35 mouse cellular contexts compared by ENCODE assay signal in genomic region chr12:25172450-25172849, GRCm38 (mm10).
"Had no signal": no experiment of that assay in that cellular context is flagged by ENCODE, and none has a peak within 500 bp of the region (broad histone marks: within the 10 kb centered on the region; RNA-seq: fewer than 3 reads in every experiment).

No protein-coding gene starts in this region.

- H3K36me3 ChIP-seq: heart, embryonic 10.5 days; heart, embryonic 12.5 days; heart, embryonic 13.5 days; heart, embryonic 15.5 days; hindbrain, embryonic 10.5 days; hindbrain, embryonic 12.5 days; hindbrain, embryonic 13.5 days; hindbrain, embryonic 15.5 days; intestine, embryonic 15.5 days; kidney, embryonic 15.5 days had no signal

- DNase-seq: heart, postnatal 10 days; heart, postnatal 14 days; heart, postnatal 36 days; heart, postnatal 4 days; kidney, adult 11 months; kidney, adult 18-20 months; kidney, adult 2 months; kidney, adult 8-10 months; kidney, adult 9 months; kidney, postnatal 10 days; kidney, postnatal 14 days; kidney, postnatal 25 days; kidney, postnatal 36 days; kidney, postnatal 4 days; layer of hippocampus, adult 9-11 months; layer of hippocampus, postnatal 36 days had no signal

- ATAC-seq: hindbrain, embryonic 16.5 days; hindbrain, postnatal 0 days; inflammation-experienced regulatory T-cells, adult 6 months; intestine, embryonic 15.5 days; intestine, embryonic 16.5 days; intestine, postnatal 0 days had no signal

- H3K27ac ChIP-seq: heart, embryonic 10.5 days; heart, embryonic 13.5 days; heart, embryonic 15.5 days; hindbrain, embryonic 10.5 days; hindbrain, embryonic 12.5 days; hindbrain, embryonic 13.5 days; hindbrain, embryonic 14.5 days; hindbrain, embryonic 15.5 days; hindbrain, postnatal 0 days; intestine, embryonic 15.5 days; kidney, embryonic 15.5 days; kidney, postnatal 0 days; layer of hippocampus, adult 2 months had no signal

- H3K9me3 ChIP-seq: heart, embryonic 10.5 days; heart, embryonic 12.5 days; heart, embryonic 13.5 days; heart, embryonic 15.5 days; hindbrain, embryonic 10.5 days; hindbrain, embryonic 12.5 days; hindbrain, embryonic 13.5 days; hindbrain, embryonic 15.5 days; intestine, embryonic 15.5 days; kidney, embryonic 15.5 days had no signal

- H3K4me1 ChIP-seq: heart, embryonic 12.5 days; heart, embryonic 13.5 days; heart, embryonic 15.5 days; hindbrain, embryonic 15.5 days had no signal

- H3K4me2 ChIP-seq: heart, embryonic 11.5 days; heart, embryonic 12.5 days; heart, embryonic 13.5 days; heart, embryonic 15.5 days; hindbrain, embryonic 12.5 days; hindbrain, embryonic 13.5 days; hindbrain, embryonic 14.5 days; hindbrain, embryonic 15.5 days; intestine, embryonic 15.5 days; kidney, embryonic 15.5 days had no signal

- H3K27me3 ChIP-seq: heart, embryonic 12.5 days; heart, embryonic 13.5 days; heart, embryonic 15.5 days; hindbrain, embryonic 12.5 days; hindbrain, embryonic 13.5 days; hindbrain, embryonic 15.5 days; intestine, embryonic 15.5 days; kidney, embryonic 15.5 days had no signal

- H3K9ac ChIP-seq: heart, embryonic 12.5 days; heart, embryonic 13.5 days; heart, embryonic 15.5 days; hindbrain, embryonic 12.5 days; hindbrain, embryonic 13.5 days; hindbrain, embryonic 14.5 days; hindbrain, embryonic 15.5 days; intestine, embryonic 15.5 days; kidney, embryonic 15.5 days had no signal

- H3K4me3 ChIP-seq: heart, embryonic 10.5 days; heart, embryonic 12.5 days; heart, embryonic 13.5 days; heart, embryonic 15.5 days; hindbrain, embryonic 10.5 days; hindbrain, embryonic 12.5 days; hindbrain, embryonic 13.5 days; hindbrain, embryonic 15.5 days; intestine, embryonic 15.5 days; kidney, embryonic 15.5 days; layer of hippocampus, adult 2 months had no signal
